Mouse (Mus musculus): ENCODE data around the gene Fry.
A peak's percentile ranks its signal among the peaks of the same experiment; 100 is the strongest.
"Not testable (repeated sequence)": the region's sequence is repeated elsewhere in the genome, so short reads cannot be mapped to it uniquely, and the experiment has no call there.

Fry gene

DNA sequence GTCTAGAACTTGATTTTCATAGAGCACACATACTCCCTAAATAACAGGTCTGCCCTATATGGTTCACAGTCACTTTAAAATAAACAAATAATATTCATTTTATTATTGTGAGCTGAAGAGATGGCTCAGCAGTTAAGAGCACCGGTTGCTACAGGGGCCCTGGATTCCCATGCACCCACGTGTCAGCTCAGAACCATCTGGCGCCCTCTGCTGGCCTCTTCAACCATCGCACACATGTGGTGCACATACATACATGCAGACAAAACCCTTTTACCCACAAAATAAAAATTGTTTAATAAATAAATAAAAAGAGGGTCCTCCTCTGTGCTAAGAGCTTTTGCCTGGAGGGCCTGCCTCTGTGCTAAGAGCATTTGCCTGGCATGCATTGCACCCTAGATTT, 335.0 kb downstream of the Fry start:
- no peak for DNase-seq (ENCODE audit: low spot score in 2 of 2)

DNA sequence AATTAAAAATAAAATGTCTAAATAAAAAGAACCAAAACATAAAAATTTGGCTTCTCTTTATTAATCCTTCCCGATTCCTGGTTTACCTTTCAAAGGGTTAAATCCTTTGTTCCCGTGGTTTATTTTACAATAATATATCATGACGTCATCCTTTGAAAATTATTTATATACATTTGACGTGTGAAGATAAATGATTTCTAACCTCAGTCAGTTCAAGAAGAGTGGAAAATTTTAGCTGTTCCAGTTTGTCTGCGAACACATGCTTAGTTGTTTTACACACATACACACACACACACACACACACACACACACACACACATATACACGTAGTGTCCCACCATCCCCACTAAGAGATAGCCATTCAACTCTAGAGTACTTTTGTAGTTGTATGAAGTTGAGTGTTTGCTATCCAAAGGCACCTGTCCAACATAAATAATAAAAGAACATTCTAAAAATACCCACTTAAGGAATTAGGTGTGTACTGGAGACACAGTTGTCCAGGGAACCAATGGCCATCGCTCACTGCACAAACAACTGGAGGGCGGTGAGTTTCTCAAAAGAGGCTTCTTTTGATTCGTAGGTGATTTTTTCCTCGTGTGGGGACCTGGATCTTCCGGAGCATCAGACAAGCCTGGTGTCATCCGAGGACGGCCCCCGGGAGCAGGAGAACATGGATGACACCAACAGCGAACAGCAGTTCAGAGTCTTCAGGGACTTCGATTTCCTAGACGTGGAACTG, 338.9 kb downstream of the Fry start:
- DNase-seq (ENCODE audit: low spot score in 2 of 2): no peak

DNA sequence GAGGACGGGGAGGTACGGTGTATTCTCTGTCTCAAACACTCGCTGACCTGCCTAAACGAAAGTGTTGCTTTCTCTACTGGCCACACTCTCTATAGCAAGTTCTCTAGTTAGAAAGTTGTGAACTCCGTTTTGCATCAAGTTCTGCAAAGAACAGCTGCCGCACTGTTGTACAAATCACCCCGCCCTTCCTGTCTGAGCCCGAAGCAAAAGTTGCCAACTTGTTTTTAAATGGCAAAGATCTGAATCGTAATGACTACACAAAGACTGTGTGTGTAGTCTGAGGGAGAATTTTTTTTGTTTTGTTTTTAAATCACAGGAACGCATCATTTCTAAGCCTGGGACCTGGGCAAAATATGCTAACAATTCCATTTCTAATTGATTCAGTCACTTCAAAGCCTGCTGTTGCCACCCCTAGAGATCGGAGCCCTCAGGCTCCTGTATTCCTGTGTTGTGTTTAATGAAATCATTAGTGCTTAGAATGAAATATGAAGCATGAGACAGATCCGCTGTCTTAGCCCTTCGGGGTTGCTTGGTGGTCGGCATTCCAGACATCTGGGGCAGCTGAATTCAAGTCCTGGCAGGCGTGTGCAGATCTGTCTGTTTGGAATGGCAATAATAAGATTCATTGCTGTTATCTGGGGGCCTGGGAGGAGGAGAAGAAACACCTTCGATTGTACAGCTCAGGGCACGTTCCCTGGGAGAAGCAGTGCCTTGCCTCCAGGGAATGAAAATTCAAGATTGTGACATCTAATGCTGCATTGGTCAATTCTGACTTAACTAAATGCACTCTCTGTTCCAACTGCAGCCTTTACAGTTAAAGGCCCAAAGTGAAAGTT, 339.7 kb downstream of the Fry start:
- no peak for DNase-seq (ENCODE audit: low spot score in 2 of 2)

DNA sequence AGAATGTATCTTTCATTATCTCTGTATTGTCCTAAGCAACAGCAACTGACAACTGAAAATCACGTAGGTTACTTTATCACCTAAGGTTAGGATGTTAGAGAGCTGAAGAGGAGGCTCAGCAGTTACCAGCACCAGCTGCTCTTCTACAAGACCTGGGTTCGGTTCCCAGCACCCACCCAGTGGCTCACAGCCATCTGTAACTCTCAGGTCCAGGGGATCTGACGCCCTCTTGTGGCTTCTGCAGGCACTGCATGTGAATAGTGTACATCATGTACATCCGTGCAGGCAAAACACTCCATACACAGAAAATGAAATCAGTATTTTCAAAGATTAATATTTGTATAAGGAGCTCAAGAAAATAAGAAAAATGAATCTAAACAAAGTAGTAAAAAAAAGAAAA, 341.4 kb downstream of the Fry start:
- DNase-seq (ENCODE audit: low spot score in 2 of 2): no peak

DNA sequence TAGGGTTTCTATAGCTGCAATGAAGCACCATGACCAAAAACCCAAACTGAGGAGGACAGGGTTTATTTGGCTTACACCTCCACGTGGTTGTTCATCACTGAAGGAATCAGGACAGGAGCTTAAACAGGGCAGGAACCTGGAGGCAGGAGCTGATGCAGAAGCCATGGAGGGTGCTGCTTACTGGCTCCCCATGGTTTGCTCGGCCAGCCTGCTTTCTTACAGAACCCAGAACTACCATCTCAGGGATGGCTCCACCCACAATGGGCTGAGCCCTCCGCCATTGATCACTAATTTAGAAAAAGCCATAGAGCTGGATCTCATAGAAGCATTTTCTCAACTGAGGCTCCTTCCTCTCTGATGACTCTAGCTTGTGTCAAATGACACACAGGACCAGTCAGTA, 346.3 kb downstream of the Fry start:
- DNase-seq (ENCODE audit: low spot score in 2 of 2): no peak

DNA sequence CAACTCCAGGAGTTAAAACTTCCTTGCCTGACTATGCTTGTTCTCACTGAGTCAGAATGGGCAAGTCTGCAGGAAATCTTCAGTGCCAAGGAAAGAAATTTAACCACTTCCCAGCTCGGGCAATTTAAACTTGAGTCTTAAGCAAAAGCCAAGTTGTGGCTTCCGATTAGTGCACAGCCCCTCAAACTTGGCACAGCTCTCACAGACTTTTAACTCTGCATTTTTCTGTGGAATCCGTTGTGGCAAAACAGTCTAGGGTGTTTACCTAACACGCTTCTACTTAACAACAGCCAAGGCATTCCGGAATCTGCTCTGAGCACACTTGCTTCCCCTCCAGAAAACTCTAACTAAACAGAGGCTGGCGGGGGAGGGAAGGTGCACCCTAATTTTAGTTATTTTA, 346.8 kb downstream of the Fry start:
- no peak for DNase-seq (ENCODE audit: low spot score in 2 of 2)

DNA sequence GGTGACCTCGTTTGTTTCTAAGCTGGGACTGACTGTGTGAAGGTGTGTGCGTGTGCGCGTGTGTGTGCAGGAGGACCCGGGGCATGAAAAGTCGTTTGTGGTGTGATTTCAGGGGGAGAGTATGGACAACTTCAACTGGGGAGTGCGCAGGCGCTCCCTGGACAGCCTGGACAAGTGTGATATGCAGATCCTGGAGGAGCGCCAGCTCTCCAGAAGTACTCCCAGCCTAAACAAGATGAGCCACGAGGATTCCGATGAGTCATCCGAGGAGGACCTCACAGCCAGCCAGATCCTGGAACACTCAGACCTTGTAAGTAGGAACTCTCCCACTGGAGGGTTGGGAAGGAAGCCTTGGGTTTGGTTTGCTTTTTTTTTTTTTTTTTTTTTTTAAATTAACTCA, 347.7 kb downstream of the Fry start:
- peak; percentile 40 to 72 for DNase-seq (ENCODE audit: low spot score in 2 of 2)

DNA sequence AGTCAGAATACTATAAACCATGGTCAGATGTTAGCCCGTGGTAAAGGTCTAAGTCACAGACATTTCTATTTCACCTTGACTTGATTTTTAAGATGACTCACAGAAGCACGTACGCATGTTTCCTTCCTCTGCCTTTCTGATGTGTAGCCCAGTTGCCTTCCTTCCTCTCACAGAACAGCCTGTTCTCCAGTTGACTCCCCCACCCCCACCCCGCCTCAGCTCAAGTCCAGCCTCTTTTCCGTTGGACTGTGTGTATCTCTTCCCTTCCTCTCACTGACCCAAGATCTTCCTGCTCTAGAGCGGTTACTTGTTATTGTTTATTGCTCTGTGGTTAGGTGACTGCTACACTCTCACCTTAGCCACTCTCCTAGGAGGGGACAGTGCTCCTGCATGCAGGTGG, 350.0 kb downstream of the Fry start:
- DNase-seq (ENCODE audit: low spot score in 2 of 2): no peak

DNA sequence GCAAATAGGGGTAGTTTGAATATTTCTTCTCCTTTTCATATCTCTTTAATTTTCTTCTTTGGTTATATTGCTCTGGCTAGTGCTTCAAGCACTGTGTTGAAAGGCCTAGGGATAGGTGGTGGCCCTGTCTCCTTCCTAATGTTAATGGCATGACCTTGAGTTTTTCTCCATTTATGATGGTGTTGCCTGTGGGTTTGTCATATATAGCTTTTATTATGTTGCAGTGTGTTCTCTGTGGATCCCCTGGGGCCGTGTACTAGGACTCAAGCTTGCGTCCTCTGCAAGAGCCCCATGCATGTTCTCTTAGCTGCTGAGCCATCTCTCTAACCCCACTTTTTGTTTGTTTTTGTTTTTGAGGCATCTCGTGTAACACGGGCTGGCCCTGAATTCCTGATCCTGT, 358.9 kb downstream of the Fry start:
- no peak for DNase-seq (ENCODE audit: low spot score in 2 of 2)

DNA sequence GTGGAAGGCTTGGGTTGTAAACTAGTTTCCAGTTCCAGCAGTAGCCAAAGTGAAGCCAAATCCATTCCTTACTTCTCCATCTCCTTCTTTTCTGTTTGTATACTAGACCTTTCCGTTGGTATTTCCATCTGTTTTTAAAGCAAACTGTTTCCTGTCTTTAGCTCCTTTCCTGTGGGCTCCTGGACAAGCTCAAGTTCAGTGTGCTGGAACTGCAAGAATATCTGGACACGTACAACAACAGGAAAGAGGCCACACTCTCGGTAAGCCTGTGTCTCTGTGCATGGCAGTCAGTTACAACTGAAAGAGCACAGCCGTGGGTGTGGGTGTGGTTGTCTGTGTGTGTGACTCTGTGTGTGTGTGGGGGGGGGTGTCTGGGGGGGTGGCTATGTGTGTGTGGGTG, 360.2 kb downstream of the Fry start:
- DNase-seq (ENCODE audit: low spot score in 2 of 2): no peak

DNA sequence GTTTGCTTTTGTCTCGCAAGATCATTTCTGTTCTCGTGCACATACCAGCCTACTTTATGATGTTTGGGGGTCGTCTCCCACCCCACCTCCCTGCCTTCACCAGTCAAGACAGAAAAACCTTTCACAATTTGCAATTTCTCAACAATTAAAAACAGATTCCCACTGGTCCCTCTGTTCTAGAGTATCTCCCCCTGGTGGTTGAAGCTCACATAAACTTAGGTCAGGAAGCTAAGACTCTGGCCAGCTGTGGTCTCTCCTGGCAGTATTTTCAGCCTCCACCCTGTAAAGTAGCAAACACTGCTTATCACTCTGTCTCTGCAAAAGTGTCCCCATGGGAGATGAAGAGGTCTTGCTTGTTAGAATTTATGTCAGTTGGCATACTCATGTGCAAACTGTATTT, 366.8 kb downstream of the Fry start:
- no peak for DNase-seq (ENCODE audit: low spot score in 2 of 2)

DNA sequence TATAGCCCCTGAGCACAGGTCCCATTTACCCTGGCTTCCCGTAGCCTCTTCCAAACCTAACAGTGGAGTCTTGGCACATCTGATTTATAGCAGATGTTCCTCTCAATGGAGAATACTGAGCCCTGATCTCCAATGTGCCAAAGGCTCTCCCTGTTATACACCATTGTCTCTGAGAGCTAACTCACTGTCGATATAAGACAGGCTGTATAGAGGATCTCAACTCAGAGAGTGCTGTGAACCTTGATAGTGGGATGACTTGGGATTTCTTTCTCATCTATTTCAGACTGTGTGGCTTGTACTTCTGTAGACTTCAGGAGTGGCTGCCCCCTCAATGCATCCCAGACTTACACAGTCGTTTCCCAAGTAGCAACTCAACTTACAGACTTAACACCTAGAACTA, 371.8 kb downstream of the Fry start:
- no peak for DNase-seq (ENCODE audit: low spot score in 2 of 2)

DNA sequence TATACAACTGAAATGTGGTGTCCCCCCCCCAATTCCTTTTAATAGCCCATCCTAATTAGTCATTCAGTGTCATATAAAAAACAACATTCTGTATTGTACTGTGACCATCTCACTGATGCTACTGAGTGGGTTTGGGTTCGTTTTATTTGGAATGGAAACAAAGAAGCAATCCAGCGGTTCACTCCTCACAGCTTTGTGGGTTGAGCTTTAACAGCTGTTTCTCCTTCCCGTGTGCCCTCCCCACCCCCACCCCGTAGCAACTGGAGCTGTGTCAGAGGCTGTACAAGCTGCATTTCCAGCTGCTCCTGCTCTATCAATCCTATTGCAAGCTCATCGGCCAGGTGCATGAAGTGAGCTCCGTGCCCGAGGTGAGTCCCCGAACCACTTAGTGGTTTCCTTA, 372.4 kb downstream of the Fry start:
- DNase-seq (ENCODE audit: low spot score in 2 of 2): no peak

DNA sequence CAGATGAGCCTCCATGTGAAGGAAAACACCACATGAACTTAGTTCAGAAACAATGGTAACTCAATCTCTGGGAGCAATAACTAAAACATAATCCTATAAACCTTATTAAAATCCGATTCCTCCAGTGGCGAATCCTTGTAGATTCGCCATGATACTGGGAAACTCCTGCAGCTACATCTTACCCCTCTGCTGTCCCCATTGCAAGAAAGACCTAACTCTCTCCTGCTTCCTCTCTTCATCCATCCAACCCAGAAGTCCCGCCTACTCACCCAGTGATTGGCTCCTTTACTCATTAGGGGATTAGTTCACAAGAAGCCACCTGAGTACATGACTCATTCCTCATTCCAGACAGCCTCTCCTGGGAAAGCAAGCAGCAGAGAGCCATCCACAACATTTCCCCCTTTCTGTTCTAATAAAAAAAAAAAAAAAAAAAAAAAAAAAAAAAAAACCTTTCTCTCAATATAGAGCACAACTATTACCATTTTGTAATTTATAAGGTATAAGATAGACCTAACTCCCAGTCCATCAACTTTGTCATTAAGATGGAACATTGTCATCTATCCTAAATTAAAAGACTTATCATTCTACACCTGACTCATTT, 373.2 kb downstream of the Fry start:
- not testable (repeated sequence) for DNase-seq (ENCODE audit: low spot score in 2 of 2)

DNA sequence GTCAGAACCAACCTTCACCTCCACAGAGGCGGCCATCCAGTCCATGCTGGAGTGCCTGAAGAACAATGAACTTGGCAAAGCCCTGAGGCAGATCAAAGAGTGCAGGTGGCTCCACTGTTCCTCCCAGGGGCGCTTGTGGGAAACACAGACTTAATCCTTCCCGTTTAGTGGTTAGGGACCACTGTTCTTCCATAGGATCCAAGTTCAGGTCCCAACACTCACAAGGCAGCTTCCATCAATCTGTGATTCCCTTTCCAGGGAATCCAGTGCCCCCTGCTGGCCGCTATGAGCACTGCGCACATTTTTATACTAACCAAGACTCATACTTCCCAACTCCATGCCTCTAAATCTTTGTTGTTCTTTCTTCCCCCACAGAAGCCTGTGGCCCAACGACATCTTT, 377.3 kb downstream of the Fry start:
- no peak for DNase-seq (ENCODE audit: low spot score in 2 of 2)

DNA sequence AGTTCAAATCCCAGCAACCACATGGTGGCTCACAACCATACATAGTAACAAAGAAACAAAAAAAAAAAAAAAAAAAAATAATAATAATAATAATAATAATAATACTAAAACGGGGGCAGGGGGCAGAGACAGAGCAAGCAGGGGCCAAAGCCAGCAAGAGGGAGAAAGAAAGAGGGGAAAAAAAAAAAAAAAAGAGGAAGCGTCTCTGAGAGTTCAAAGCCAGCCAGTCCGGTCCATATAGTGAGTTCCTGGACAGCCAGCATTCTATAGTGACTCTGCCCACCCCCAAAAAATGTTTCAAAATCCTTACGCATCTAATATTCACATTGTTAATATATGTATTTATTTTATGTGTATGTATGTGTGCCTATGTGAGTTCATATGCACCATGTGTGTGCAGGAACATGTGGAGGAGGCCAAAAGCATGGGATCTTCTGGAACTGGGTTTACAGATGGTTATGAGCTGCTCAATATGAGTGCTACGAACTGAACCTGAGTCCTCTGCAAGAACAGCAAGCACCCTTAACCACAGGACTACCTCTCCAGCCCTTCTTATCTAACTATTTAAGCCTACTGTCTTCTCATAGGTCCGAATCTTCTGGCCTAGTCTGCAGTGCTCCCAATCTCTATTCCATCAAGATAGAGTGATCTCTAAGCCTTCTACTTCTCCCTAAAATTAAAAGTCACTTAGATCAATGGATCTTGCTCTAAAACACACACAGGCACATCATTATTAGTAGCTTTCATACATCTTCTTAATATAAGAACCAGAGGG, 392.2 kb downstream of the Fry start:
- DNase-seq (ENCODE audit: low spot score in 2 of 2): no peak

DNA sequence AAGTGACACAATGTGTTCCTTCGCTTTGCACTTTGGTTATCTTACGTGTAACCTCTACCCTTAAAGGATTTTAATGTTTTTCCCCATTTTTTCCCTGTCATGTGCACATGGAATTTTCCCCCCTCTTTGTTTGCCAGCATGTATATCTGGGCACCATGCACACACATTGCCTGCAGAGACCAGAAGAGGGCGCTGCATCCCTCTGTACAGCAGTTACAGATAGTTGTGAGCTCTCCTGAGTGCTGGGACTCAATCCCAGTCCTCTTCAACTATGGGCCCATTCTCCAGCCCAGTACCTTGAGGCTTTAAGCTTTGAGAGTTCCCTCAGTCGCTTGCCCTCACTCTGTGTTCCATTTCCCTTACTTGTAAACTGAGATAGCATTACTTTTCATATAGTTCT, 394.8 kb downstream of the Fry start:
- DNase-seq (ENCODE audit: low spot score in 2 of 2): no peak

DNA sequence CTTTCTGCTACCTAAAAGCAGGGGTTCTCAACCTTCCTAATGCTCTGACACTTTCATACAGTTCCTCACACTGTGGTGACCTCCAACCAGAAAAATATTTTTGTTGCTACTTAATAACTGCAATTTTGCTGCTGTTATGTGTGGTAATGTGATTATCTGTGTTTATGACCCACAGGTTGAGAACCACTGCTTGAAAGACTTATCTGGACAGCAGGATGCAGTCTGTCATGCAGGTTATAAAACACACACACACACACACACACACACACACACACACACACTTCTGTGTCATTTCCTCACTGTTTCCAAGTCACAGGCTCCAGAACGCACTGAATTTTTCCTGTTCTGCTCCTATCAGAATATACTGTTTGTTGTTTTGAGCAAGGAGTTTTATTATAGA, 395.6 kb downstream of the Fry start:
- DNase-seq (ENCODE audit: low spot score in 2 of 2): no peak

DNA sequence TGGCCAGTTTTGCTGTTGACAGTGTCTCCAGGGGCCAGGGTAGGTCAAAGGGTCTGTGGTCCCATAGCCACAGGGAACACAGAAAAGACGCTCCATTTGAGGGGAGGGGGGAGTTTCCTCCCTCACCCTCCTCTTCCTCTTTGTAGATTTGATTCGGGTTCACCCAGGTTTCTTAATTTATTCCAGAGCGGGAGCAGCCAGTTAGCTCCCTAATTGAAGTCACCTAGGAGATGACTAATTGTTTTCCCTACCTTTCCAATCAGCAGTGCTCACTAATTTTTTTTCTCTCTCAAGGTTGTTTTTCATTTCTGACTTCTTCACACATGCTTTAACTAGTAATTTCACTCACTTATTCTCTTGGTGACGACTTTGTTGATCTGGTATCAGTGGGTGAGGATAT, 399.6 kb downstream of the Fry start, which contains the start of gene Zar1l:
TSS of gene Zar1l (minus strand) at position 101 of the 400 bp plus-strand sequence.
- no peak for DNase-seq (ENCODE audit: low spot score in 2 of 2)

DNA sequence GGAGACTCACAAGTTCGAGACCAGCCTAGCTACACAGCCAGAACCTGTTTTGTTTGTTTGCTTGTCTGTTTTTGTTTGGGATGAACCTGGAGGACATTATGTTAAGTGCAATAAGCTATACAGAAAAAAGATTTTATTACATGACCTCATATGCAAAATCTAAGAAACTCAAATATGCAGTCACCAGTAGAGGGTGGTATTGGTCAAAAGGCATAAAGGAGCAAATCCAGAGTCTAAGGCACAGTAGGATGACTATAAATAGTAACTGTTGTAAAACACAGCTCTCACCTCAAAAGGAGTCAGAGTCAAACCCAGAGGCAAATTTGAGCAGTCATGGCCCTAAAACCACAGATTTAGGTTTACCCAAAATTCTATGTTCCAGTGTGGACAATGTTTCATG, 401.1 kb downstream of the Fry start:
- DNase-seq (ENCODE audit: low spot score in 2 of 2): no peak

DNA sequence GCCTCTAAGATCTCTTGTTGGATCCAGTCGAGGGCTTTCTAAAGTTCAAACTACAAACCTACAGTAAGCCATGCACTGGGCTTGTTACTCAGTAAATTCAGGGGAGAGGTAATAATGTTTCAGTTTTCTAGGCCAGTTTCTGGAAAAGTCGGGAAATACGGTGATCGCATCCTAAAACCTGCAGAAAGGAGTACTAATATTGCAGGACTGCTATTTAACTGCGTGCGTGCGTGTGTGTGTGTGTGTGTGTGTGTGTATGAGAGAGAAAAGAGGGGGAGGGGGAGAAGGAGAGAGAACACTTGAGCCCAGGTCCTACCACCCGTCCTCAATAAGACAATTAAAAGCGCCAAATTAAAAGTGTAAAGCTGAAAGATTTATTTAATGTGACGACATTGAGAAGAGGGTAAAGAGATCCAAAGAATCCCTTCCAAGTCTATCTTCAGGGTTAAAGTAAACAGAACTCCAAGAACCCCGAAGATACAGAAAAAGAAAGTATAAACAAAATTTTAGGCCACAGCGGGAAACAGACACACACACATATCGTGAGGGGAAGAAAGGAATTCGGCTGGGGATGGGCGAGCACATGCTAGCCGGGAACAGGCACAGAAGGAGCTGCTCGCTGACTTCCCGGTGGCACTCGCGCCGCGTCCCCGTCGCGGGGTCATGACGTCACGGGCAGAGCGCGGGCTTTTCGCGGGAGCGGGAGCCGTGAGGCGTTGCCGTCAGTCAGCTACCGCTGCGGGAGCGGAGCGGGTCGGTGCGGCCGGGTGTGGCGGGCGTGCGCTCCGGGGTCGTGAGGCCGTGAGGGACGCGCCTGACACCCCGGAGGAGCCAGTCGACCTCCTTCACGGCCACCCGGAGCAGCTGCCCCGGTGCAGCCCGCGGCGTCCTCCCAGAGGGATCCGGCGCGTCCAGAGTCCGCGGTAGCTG, 403.8 kb downstream of the Fry start, which contains the start of gene Brca2:
TSS of gene Brca2 (plus strand) at position 694 of the 930 bp plus-strand sequence.
- DNase-seq (ENCODE audit: low spot score in 2 of 2): peak; percentile 80 to 87
